Mouse (Mus musculus): ENCODE measurements around the gene Psma3.

The Psma3 gene

GRCm38 (mm10) chr12:70974441-70975266 is at the start of gene Psma3:
Gene Psma3, plus strand, starts transcription at chr12:70974621.
- DNase-seq = peak; percentile 93 to 95

GRCm38 (mm10) chr12:70929781-70930180 is 44.6 kb upstream of the Psma3 start:
- DNase-seq = no peak

- DNase-seq = peak; percentile 6 to 16
Measured at GRCm38 (mm10) chr12:70937150-70937549, 37.3 kb upstream of the Psma3 start.

GRCm38 (mm10) chr12:70937571-70938384 is 36.6 kb upstream of the Psma3 start, which contains the start of gene Actr10:
Gene Actr10, plus strand, starts transcription at chr12:70937857.
- DNase-seq = peak; percentile 92 to 96

GRCm38 (mm10) chr12:70940806-70941205 is 33.6 kb upstream of the Psma3 start:
- DNase-seq = no peak

GRCm38 (mm10) chr12:70944181-70944580 is 30.2 kb upstream of the Psma3 start:
- DNase-seq = no peak

- no peak for DNase-seq
Measured at GRCm38 (mm10) chr12:70946585-70947256, 27.7 kb upstream of the Psma3 start.

GRCm38 (mm10) chr12:70958640-70959039 is 15.8 kb upstream of the Psma3 start:
- DNase-seq = no peak

GRCm38 (mm10) chr12:70967581-70967980 is 6.8 kb upstream of the Psma3 start:
- peak in 1 of 2 experiments; percentile 8 for DNase-seq

- peak; percentile 86 to 87 for DNase-seq
Measured at GRCm38 (mm10) chr12:70968141-70968790, 6.2 kb upstream of the Psma3 start.

GRCm38 (mm10) chr12:70968791-70969307 is 5.6 kb upstream of the Psma3 start:
- peak; percentile 90 to 92 for DNase-seq

GRCm38 (mm10) chr12:70969485-70970184 is 4.8 kb upstream of the Psma3 start:
- peak; percentile 64 for DNase-seq

GRCm38 (mm10) chr12:70973831-70974230 is 590 bp upstream of the Psma3 start:
- DNase-seq = no peak

- DNase-seq = peak in 1 of 2 experiments; percentile 12
Measured at GRCm38 (mm10) chr12:70975406-70975805, 985 bp downstream of the Psma3 start.

GRCm38 (mm10) chr12:70975891-70976290 is 1.5 kb downstream of the Psma3 start:
- DNase-seq = no peak

GRCm38 (mm10) chr12:70978345-70978744 is 3.9 kb downstream of the Psma3 start:
- DNase-seq = no peak

GRCm38 (mm10) chr12:70984855-70985550 is 10.6 kb downstream of the Psma3 start:
- DNase-seq = no peak

GRCm38 (mm10) chr12:70997225-70997624 is 22.8 kb downstream of the Psma3 start:
- DNase-seq = no peak

GRCm38 (mm10) chr12:70999423-70999903 is 25.0 kb downstream of the Psma3 start:
- DNase-seq = peak; percentile 84 to 87

GRCm38 (mm10) chr12:71000344-71000743 is 25.9 kb downstream of the Psma3 start:
- DNase-seq = no peak

- DNase-seq = peak; percentile 33 to 73
Measured at GRCm38 (mm10) chr12:71001456-71001855, 27.0 kb downstream of the Psma3 start.
